Mouse (Mus musculus): ENCODE measurements around the gene Elac2.

Gene Elac2

GRCm38 (mm10) chr11:65022771-65023170, 43.9 kb downstream of the Elac2 start:
- DNase-seq = no peak

GRCm38 (mm10) chr11:65028049-65028448, 49.2 kb downstream of the Elac2 start:
- no peak for DNase-seq

GRCm38 (mm10) chr11:65030201-65030600, 51.4 kb downstream of the Elac2 start:
- DNase-seq = no peak

- DNase-seq = no peak
These were observed 53.4 kb downstream of the Elac2 start for GRCm38 (mm10) chr11:65032221-65032620.

- no peak for DNase-seq
These were observed 60.2 kb downstream of the Elac2 start for GRCm38 (mm10) chr11:65038996-65039395.

DNA sequence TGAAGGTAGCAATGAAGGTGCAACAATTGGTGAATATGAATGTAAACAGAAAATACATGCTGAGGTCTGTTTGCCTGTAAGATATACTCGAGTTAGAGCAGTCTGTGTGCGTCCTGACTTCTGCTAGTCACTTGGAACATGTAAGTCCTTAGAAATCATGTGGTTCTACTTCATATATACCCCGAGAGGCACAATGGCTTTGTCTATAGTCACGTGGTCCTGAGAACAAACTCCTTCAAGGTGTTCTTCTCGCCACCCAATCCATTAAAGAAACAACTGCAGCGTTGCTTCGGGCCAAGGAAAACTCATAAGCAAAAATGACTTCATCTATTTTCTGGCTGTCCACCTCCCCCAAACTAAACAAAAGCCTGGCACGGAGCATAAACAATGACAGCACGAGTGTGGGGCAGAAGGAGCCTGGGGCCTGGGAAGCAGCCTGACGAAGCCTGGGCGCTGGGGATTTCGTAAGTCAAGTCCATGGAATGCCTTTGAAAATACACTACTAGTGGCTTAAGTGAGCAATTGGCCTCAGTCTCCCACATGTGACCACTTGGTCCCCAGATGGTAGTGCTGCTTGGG, 60.8 kb downstream of the Elac2 start:
- DNase-seq = peak; percentile 51

DNA sequence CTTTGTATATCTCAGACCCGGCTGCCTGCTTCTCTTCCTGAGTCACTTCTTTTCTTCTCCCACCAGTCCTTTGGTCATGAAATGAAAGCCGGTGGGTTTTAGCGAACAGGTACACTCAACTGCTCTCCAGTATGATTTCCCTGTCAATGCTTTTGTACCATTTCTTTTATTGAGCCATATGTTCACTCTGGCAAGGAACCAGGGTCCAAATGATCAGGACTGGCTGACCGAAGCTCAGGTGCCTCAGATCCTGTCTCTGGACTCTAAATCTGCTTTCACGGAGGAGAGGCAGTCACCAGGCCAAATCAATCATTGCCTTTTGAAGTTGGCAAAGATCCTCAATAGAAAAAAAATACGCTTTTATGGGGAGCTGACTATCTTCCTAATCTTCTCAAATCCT, 61.7 kb downstream of the Elac2 start:
- DNase-seq = no peak

DNA sequence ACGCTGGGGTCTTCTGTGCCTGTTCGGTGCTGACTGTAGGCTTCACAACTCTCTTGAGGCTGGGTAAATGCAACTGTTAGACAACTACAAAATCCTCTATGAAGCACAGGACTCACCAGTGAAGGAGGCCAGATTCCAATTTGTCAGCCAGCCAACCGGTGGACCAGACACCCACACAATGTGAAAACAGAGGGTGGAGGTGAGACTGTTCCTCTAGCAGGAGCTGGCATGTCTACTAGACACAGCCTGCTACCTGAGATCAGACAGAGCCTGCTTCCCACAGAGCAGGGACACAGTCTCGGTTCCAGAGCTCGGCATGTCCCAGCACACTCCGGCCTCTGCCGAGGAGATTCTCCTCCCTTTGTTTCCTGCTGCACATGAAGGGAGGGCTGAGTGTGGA, 70.3 kb downstream of the Elac2 start:
- no peak for DNase-seq

- DNase-seq = no peak
These were observed 72.0 kb downstream of the Elac2 start for GRCm38 (mm10) chr11:65050819-65051218.

Data from lung, postnatal 14 days (tissue).